Mouse (Mus musculus): ENCODE measurements around the gene Birc5.
"Not testable (repeated sequence)": the region's sequence is repeated elsewhere in the genome, so short reads cannot be mapped to it uniquely, and the experiment has no call there.

Birc5 gene

DNA sequence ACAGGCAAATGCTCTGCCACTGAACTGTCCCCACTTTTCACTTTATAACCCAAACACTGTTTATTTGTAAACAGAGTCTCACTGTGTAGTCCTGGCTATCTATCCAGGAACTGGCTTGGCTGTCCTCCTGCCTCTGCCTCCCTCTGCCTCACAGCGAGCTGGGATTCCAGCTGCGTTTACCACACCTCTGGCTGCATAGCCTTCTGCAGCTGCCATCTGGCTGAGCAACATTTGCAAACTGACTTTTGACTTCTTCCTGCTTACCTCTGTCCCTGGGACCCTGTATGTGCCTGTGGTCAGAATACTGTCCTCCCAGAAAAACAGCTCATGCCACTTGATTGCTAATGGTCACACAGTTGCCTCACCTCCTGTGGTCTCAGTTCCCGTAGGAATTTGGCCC, 21.7 kb upstream of the Birc5 start:
- DNase-seq: no peak

DNA sequence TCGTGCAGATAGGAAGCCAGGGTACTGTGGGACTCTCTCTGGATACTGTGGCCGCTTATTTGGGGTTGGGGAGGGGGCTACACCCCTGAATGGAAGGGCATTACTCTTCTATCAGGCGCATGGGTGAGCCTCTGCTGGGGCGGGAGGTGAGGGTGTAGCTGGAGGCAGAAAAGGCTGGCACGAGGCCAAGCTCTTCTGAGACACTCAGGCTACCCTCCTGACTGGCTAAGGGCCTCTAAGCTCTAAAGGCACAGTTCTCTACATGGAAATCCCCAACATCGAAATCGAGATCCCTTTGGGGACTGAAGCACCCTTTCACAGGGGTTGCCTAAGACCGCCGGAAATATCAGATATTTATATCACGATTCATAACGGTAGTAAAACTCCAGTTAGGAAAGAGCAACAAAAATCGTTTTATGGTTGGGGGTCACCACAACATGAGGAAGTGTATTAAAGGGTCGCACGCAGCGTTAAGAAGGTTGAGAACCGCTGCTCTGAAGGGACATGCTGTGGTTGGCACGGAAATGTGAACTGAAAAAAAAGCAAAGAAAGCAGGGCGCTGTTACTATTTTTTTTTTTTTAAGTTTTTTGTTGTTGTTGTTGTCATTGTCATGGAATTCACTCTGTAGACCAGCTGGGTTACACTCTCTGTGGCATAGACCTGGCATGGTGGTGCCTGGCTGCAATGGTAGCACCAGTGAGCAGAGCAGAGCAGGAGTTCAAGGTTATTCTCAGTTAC, 20.7 kb upstream of the Birc5 start:
- no peak for DNase-seq

DNA sequence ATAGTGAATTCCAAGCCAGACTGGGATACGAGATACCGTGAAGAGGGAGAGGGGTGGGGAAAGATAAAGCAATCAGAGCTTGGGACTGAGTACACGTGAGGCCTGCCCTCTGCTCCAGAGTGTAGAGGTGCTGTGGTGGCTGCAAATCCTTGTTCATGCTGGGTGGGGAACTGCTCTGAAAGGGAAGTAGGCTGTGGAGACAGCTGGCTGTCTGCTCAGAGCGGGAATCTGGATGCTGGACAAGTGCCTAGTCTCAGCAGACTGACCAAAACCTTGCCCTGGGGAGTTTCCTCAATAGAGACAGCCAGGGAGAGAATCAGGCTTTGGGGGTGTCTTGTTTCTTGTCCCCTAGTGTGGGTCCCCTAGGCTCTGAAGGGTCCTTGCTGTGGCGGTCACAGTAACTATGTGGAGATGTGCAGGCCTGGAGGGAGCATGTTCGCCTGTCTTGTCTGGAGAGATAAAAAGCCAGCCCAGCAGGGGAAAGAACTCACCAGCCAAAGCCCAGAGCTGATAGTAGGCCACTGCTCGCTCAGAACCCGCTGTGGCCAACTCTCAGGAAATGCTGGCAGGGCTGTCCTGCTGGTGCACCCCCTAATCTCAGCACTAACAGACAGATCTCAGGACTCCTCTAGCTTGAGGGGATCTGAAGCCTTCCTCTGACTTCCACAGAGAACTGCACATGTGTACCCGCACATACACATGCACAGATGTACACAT, 20.0 kb upstream of the Birc5 start:
- DNase-seq: no peak

DNA sequence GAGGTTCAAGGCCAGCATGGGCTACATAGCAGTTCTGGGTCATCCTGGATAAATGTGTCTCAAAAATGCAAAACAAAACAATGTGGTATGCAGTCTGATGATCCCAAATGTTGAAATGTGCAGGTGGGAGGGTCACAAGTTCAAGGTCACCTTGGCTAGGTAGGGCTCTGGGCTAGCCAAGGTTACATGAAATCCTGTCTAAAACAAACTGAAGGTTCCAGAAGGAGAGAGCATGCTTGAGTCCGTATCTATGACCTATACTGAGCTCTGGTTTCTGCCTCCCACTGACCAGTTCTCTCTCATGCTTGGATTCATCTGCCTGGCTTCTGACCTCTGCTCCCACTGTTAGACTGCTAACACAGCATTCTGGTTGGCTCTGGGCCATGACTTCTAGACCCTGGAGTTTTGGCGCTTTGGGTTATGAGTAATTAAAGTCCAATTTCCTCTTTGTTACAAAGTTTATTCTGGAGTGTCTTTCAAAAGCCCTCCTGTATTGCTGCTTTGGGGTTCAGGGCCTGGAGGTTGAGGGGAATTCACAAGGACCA, 19.3 kb upstream of the Birc5 start:
- no peak for DNase-seq

DNA sequence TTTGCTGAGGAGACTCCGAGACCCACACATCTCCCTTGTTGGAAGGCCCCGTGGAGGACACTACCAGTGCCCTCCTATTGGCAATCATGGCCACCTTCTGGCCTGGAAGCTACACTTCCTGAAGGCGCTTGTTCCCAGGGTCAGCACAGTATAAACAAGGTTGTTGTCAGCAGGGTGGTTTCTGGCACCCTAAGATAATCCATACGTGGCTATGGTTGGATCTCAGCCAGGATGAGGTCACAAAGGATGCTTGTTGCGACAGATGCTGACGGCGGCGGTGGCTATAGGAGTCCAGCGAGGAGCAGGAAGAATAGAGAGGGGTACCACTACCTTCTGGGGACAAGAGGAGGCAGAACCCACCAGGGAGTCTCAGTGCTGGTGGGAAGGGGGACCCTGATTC, 18.6 kb upstream of the Birc5 start:
- DNase-seq: no peak

DNA sequence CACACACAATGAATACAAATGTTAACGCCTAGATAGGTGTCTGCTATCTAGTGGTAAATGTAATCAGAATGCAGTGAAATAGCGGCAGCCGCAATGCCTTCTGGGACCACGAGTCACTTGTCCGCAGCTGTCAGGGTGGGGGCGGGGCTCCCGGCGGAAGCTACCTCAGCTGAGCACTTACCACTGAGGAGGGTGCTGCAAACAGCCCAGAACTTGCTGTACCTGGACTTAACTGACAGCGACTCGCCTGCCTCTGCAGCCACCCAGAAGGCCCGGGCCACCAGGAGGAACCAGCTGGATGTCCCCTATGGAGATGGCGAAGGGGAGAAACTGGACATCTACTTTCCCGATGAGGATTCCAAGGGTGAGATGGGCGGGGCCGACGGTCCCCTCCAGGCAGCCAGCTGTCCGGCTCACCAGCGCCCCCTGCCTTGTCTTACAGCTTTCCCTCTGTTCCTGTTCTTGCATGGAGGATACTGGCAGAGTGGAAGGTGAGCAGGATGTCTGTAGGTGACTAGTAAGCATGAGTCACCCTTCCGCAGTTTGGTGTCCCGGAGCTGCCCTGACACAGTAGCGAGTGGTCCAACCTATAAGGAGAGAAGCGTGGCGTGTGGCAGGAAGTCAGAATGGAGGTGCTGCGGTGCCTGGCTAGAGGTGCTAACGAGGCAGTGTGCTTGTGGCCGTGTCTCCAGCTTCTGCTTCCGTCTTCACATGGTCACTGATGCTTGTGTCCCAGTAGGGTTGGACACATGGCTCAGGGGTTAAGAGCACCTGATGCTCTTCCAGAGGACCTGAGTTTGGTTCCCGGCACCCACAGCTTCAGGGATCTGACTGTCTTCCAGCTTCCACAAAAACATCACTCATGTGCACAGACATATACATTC, 16.7 kb upstream of the Birc5 start:
- DNase-seq: peak; percentile 37

DNA sequence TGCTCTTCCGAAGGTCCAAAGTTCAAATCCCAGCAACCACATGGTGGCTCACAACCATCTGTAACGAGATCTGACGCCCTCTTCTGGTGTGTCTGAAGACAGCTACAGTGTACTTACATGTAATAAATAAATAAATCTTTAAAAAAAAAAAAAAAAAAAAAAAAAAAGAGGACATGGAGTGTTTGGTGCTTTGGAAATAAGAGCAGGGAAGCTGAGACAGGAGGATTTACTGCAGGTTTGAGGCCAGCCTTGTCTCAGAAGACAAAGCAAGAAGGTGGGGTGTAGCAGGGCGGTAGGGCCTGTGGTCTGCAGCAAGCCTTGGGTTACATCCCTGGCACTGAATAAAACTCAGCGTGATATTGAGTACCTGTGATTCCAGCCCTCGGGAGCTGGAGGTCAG, 15.5 kb upstream of the Birc5 start:
- DNase-seq: not testable (repeated sequence)

DNA sequence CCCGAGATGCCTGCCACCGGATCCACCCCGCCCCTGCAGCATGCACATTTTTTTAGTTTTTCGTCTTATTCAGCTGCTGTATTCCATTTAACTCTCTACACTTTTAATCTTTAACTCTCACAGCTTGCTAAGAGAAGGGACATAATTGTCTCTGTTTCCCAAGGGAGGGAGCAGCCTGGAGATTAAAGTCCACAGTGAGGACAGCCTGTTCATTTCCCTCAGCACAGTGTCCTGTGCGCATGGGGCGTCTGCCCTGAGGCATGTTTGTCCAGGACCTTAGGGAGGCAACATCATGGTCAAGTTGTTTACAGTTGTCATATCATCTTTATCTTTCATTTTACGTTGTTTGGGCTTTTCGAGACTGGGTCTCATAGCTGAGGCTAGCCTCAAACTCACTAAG, 15.0 kb upstream of the Birc5 start:
- DNase-seq: no peak

DNA sequence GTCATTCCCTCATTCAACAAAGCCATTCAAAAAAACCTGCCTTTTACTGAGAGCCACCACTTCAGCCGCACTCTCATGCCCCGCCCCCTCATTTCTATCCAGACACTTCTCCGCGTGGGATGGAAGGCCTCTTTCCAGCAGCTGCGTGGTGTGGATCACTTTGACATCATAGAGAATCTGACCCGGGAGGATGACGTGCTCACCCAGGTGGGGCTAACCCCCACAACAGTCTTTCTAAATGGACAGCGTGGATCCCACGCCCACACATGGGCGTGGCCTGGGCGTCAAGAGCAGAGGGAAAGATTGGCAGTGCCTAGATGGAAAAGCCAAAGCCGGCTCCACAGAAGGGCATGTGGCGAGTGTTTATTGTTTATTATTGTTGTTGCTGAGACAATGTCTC, 12.7 kb upstream of the Birc5 start:
- no peak for DNase-seq

DNA sequence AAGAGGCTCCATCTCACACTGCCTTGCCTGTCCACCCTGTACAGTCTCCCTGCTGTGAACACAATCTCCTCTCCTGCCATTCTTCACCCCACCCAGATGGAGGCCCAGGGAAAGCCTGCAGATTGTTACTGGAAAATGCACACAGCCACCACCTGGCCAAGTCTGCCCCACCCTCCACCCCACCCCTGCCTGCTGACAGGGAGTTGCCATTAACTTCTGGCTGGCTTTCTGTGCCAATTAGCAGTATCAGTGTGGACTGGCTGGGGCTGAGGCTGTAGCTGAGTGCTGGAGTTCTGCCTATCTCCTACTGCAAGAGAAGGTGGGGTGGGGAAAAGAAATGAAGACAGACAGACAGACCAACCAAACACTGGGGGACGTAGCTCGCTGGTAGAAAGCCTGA, 10.5 kb upstream of the Birc5 start:
- DNase-seq: no peak

DNA sequence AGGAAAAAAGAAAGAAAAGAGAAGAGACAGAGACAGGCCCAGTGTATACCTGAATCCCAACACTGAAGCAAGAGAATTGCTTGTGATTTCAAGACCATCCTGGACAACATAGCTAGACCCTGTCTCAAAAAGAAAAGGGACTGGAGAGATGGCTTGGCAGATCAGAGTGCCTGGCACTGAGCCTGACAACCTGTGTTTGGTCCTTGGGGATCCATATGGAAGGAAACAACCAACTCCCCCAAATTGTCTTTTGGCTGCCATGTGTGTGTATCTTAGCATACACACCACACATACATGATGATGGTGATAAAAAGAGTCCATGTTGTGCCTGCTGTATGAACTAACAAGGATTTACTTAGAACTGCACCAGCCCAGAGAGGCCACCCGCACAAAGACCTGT, 10.0 kb upstream of the Birc5 start:
- no peak for DNase-seq

DNA sequence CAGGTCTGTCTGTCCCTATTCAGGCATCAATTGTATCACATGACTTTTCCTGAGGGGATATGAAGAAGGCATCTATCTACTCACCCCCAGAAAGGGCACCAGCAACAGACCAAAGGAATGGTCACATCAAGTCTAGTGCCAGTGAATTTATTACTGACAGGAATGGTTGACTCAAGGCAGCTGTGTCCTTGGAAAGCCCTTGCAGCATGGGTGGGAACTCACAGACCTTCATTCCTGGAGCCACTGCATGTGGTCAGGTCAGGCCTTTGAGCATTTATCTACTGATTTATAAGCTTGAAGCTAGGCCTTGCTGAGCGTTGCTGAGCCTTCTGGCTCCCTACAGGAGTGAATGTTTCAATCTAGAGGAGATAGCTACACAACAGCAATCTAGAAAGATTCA, 8.1 kb upstream of the Birc5 start:
- DNase-seq: no peak

DNA sequence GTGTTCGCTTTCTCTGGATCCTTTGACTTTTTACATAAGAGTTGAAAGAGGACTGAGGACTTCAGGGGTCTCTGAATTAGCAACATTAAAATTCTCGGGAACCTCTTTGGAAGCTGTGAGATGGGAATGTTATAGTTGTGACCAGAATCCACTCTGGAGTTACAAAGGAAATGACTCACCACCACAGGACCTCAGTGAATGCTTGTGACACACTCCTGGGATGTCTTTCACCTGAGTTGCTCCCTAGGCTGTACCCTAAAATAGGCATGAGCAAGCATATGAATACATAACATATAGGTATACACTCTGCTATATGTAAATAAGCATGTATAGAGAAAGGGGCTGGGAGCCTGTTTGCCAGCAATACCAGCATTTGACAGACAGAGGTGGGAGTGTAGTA, 5.6 kb upstream of the Birc5 start:
- DNase-seq: no peak

DNA sequence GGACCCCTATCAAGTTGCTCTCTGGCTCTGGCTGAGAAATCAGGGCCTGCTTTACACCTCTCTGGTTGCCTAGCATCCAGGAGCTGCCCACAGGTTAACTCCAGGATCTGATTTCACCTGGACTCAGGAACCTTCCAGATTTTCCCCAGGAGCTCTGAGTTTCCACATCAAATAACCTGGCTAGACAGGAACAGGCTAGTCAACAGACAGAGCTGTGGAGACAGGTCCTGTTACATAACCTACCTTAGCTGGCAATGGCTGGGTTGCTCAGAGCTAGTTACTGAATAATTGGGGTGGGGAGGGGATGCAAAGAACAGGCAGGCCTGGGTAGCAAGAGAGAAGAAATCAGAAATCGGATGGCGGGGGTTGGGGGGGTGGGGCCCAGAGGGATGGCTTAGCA, 4.1 kb upstream of the Birc5 start:
- no peak for DNase-seq

DNA sequence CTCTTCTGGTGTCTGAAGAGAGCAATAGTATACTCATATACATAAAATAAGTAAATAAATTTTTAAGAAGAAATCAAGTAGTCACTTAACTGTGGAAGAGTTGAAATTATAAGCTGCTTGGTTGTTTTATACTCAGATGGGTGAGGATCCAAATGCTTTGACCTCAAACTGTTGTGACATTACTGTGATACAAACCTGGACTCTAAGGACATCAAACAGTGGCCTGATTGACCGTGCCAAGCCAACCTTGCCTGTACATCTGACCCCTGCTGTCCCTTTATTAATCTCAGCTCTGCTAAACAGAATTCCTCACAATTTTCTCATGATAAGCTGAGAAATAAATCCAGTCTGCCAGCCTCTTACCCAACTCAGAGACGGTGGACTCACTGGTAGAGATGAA, 3.4 kb upstream of the Birc5 start:
- no peak for DNase-seq

DNA sequence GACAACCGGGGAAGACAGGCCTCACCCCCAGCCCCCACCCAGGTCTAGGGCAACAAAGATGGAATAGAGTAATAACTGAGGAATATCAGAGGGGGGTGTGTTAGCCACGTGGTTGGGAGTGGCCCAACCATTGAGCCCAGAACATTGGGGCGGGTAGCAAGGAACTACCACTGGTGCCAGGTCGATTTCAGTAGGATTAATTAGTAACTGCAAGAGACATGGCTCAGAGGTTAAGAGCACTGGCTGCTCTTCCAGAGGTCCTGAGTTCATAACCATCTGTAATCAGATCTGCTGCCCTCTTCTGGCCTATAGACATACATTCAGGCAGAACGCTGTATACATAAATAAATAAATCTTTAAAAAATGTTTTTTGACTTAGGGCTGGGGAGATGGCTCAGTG, 2.4 kb upstream of the Birc5 start:
- DNase-seq: no peak

DNA sequence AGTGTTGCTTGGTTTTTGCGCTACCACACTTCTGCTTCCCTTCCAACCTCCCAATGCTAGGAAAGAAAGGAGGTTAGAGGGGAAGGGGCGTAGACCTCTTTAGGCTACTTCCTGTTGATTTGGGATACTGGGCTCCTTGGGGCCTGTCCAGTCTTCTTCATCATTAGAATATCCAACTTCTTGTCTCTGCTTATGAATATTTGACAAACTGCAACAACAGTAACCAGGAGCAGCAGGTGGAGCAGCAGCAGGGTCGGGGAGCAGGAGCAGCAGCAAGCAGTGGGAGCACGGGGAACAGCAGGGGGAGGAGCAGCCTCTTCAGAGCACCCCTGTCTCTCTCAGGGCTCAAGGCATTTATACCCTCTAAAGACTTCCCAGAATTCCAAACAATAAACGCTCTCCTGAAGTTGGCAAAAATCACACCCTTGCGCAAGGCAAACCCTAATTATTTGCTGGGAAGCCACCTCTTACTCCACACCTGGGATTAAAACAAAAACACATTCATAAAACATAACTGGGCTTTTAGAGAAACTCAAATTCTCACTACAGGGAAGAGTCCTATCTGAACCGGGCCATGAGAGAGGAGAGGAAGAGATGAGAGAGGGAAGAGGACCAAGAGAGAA, 1.3 kb upstream of the Birc5 start:
- DNase-seq: no peak

DNA sequence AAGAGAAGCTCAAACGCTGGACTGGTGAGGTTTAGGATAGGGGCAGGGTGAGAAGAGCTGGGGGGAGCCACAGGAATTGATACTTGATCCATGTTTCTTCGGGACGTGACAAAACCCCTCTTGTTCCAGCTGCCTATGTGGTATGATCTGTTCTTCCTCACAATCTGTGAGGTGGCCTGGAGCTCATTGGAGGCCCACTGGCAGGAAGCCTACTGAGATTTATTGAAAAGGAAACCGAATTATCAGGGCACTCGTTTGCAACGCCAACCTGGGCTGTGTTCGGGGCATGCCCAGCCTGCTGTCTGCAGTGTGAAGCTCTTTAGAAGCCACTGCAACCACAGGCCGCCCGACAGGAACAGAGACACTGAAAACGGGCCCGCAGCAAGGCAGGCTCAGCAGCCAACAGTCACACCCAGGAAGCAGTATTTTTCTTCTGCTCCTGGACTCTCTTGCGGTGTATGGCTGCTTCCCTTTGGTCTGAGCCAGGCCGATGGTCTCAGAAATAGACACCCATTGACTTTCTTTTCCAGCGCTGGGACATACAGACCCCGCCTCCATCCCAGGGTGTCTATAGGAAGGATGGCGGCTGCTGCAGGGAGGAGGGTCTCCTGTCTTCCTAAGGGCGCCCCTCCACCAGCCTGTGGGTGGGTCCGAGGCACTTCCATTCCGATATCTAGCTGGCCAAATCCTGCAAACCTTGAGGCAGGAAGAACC, 623 bp upstream of the Birc5 start:
- DNase-seq: peak; percentile 24

DNA sequence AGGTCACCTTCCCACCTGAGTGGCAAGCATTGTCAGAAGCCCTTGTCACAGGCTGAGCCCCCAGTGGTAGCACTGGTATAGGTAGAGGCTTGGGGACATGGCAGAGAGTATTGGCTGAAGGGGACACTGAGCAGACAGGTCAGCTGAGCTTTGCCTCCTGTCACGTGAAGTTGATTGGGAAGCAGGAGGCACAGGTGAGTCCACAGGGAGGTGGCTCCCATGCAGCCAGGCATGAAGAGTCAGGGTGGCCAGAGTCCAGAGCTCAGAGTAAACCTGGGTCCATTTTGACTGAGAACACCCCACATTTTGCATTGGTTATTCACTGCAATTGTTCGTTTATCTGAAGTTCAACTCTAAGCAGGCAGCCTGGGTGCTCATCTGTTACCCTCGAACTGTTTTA, 3.8 kb downstream of the Birc5 start:
- DNase-seq: no peak

DNA sequence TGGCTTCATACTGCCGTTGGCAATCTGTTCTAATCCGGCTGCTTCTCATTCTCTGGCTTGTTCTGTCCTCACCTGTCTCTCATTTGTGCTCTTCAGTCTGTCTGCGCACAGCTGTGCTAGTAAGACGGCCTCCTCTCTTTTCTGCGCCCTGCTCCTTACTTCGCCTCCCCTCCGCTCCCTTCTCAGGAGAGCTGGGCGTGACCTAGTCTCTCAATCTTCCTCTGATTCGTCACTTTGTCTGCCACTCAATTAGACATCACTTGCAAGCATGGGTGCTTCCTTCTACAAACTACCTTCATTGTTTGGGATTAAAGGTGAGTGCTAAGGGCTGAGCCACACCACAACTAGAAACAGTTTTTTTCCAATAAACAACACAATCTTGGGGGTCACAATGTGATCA, 5.2 kb downstream of the Birc5 start:
- DNase-seq: no peak

DNA sequence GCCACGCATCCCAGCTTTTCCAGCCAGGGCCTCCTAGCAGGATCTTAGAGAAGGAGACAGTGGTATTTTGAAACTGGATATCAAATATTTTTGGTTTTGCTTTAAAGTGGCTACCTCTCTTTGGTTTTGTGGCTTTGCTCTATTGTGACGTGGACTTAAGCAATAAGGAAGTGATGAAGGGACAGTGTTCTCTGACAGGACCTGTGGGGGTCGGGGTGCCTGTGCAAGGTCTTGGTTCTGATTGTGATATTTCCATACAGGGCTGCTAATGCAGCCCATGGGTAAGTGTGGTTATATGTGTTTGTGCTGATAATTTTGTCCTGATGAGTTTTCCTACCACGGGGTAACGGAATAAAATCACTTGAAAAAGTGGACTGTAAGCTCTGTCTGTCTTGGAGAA, 6.3 kb downstream of the Birc5 start:
- DNase-seq: no peak

DNA sequence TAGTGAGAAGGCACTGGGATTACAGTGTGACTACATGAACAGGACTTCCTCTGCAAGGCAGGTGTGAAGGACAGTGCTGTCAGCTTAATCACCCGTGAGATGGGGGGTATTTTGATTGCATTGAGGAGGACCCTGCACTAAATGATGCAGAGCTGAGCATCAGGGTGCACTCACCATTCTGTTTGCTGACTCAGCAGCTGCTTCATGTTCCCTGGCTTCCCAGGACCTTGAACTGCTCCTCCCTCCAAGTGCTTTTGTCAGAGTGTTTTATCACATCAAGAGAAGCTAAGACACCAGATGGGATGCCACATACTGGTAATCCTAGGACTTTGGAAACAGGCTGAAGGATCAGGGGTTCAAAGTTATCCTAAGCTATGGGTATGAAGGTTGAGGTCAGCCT, 6.9 kb downstream of the Birc5 start:
- DNase-seq: no peak

Measured in cerebellum, adult 8-10 months (tissue).